In genomic region chr3:130354399-130355039, GRCm38 (mm10) we compare ENCODE assay signal across 22 mouse cellular contexts.
"Had no signal": no experiment of that assay in that cellular context is flagged by ENCODE, and none has a peak within 500 bp of the region (broad histone marks: within the 10 kb centered on the region; RNA-seq: fewer than 3 reads in every experiment).

No protein-coding gene starts in this region.

- H3K9me3 ChIP-seq: intestine, embryonic 15.5 days; limb, embryonic 12.5 days; liver, embryonic 12.5 days; liver, embryonic 15.5 days; midbrain, embryonic 12.5 days; midbrain, embryonic 15.5 days; neural tube, embryonic 12.5 days; neural tube, embryonic 15.5 days had no signal

- H3K36me3 ChIP-seq: intestine, embryonic 15.5 days; limb, embryonic 12.5 days; liver, embryonic 12.5 days; liver, embryonic 15.5 days; midbrain, embryonic 12.5 days; midbrain, embryonic 15.5 days; neural tube, embryonic 12.5 days; neural tube, embryonic 15.5 days had no signal

- ATAC-seq: intestine, embryonic 15.5 days; liver, embryonic 12.5 days; midbrain, embryonic 15.5 days had no signal

- H3K27me3 ChIP-seq: intestine, embryonic 15.5 days; limb, embryonic 12.5 days; liver, embryonic 12.5 days; liver, embryonic 15.5 days; midbrain, embryonic 12.5 days; midbrain, embryonic 15.5 days; neural tube, embryonic 12.5 days; neural tube, embryonic 15.5 days had no signal

- DNase-seq: kidney, adult 18-20 months; kidney, postnatal 36 days; layer of hippocampus, postnatal 36 days; liver; lung, postnatal 10 days; right cerebral cortex, adult 18-20 months; right cerebral cortex, postnatal 14 days; right cerebral cortex, postnatal 4 days; thymus, adult 2 months; thymus, postnatal 14 days; thymus, postnatal 4 days had no signal

- H3K4me2 ChIP-seq: intestine, embryonic 15.5 days; limb, embryonic 12.5 days; liver, embryonic 12.5 days; liver, embryonic 15.5 days; midbrain, embryonic 12.5 days; midbrain, embryonic 15.5 days; neural tube, embryonic 12.5 days; neural tube, embryonic 15.5 days had no signal

- H3K27ac ChIP-seq: intestine, embryonic 15.5 days; left cerebral cortex, adult 2 months; limb, embryonic 12.5 days; liver, embryonic 12.5 days; liver, embryonic 15.5 days; macrophage; midbrain, embryonic 12.5 days; midbrain, embryonic 15.5 days; neural tube, embryonic 12.5 days; neural tube, embryonic 15.5 days; stomach, postnatal 0 days had no signal

- H3K4me1 ChIP-seq: intestine, embryonic 15.5 days; liver, embryonic 12.5 days; liver, embryonic 15.5 days; midbrain, embryonic 12.5 days; neural tube, embryonic 12.5 days; neural tube, embryonic 15.5 days had no signal

- H3K4me3 ChIP-seq: intestine, embryonic 15.5 days; left cerebral cortex, adult 2 months; limb, embryonic 12.5 days; liver, embryonic 12.5 days; liver, embryonic 15.5 days; midbrain, embryonic 12.5 days; midbrain, embryonic 15.5 days; neural tube, embryonic 12.5 days; neural tube, embryonic 15.5 days had no signal

- H3K9ac ChIP-seq: intestine, embryonic 15.5 days; limb, embryonic 12.5 days; liver, embryonic 12.5 days; liver, embryonic 15.5 days; midbrain, embryonic 12.5 days; midbrain, embryonic 15.5 days; neural tube, embryonic 12.5 days; neural tube, embryonic 15.5 days had no signal
